Mouse (Mus musculus): Measurements from ENCODE around the gene Sctr. TPM values are rescaled to one million over a fixed set of nuclear protein-coding genes. Genes with fewer than 3 reads are reported as not detected.
"Not testable (repeated sequence)": the region's sequence is repeated elsewhere in the genome, so short reads cannot be mapped to it uniquely, and the experiment has no call there.

The Sctr gene
- polyA plus RNA-seq, 1 experiment from 2014 or later = 0.61 TPM

DNA sequence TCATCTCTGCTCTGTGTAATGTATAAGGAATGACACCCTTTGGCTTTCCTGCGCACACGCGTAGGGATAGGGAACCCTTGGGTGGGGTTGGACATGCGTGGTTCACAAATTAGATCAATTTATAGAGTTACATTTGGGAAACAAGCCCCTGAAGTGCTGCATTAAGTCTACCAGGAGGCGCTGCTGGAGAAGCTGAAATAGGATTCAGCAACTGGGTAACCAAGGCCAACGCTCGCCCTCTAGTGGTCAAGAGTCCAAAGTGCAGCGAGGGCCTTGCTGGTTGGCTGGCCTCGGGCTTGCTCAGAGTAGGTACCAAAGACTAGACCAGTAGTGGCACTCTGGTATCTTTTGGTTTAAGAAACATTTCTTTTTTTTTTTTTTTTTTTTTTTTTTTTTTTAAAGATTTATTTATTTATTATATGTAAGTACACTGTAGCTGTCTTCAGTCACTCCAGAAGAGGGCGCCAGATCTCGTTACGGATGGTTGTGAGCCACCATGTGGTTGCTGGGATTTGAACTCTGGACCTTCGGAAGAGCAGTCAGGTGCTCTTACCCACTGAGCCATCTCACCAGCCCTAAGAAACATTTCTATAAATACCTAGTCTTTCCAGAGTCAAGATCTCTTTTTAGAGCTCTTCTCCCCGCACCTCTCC lies 86.9 kb downstream of the Sctr start:
- not testable (repeated sequence) for ATAC-seq (ENCODE audit: low read depth); H3K36me3 ChIP-seq; H3K4me2 ChIP-seq; H3K4me1 ChIP-seq (replicated peaks); H3K27ac ChIP-seq (replicated peaks); H3K9ac ChIP-seq; H3K9me3 ChIP-seq; H3K4me3 ChIP-seq; H3K27me3 ChIP-seq
- WGBS = 56% methylated on average over 11 of the region's 14 CpGs

DNA sequence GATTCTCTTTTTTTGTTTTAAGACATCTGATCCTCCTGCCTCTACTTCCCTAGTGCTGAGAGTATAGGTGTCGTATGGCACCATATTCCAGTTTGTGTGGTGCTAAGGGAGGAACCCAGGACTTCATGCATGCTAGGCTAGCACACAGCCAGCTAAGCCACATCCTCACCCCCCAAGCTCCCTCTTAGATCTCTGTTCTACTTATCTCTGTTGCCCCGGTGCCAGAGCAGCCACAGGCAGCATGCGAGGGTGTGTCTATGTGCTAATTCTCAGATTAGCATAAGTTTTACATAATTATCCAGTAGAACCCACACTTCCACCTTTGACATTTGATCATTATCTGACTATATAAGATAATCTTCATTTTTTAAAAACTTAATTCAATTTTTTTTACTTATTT lies 88.2 kb downstream of the Sctr start:
- 82% methylated on average over 3 of the region's 3 CpGs for WGBS
- H3K4me1 ChIP-seq (replicated peaks) = no peaks in the 10 kb centered on the region

DNA sequence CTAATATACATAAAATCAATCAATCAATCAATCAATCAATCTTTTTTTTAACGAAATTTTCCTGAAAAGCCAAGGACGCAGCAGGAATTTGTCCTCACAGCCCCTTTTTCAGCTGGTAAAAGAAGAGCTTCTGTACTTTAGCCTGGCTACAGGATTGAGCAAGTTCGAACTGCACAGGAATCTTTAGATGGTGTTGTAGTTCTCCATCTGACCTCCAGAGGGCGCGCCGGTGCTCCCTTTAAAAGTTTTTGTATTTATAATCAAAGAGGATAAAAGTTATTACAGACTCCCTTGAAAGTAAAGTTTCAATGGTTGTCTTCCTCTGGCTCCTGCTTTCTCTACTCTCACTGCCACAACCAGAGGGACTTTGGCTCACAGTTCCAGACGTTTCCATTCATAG lies 91.6 kb downstream of the Sctr start:
- 10% methylated on average over 7 of the region's 7 CpGs for WGBS
- Histone ChIP-seq H3K9ac (no peak overlapping the region), H3K36me3 (no peaks in the 10 kb centered on the region), H3K9me3 (no peaks in the 10 kb centered on the region), H3K27ac (replicated peaks) (no peak overlapping the region), H3K27me3 (no peaks in the 10 kb centered on the region), H3K4me3 (no peak overlapping the region), H3K4me2 (no peak overlapping the region), H3K4me1 (replicated peaks) (no peaks in the 10 kb centered on the region)
- no peak for ATAC-seq (ENCODE audit: low read depth)

More for the DNA sequence above, 88.2 kb downstream of the Sctr start:
- no peak overlapping the region for H3K4me2 ChIP-seq
- no peaks in the 10 kb centered on the region; the same call in 1 of the 2 replicates for H3K9me3 ChIP-seq
- no peak overlapping the region for H3K27ac ChIP-seq (replicated peaks)
- H3K36me3 ChIP-seq = no peaks in the 10 kb centered on the region
- no peak for ATAC-seq (ENCODE audit: low read depth)
- no peak overlapping the region for H3K9ac ChIP-seq
- H3K27me3 ChIP-seq = no peaks in the 10 kb centered on the region
- no peak overlapping the region for H3K4me3 ChIP-seq

DNA sequence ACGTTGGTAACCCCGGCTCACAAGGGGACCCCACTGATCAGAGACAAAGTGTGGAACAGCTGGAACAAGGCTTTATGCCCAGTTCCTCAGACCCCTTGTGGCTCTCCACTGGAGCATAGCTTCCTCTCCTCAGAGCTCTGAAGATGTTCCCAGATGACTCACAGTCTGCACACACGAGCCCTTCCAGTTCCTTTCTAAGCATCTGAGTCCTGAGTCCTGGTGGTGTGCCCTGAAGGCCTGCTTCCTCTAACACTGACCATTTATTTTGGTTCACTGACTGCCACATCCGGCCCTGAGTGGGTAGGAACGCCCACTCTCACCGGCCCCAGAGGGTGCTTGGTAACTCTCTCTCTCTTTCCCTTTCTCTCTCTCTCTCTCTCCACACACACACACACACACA lies 92.8 kb downstream of the Sctr start:
- H3K27me3 ChIP-seq = no peaks in the 10 kb centered on the region
- 54% methylated on average over 6 of the region's 6 CpGs for WGBS
- H3K27ac ChIP-seq (replicated peaks) = no peak overlapping the region
- no peak overlapping the region for H3K9ac ChIP-seq
- no peaks in the 10 kb centered on the region for H3K4me1 ChIP-seq (replicated peaks)
- H3K36me3 ChIP-seq = no peaks in the 10 kb centered on the region
- no peaks in the 10 kb centered on the region for H3K9me3 ChIP-seq
- no peak for ATAC-seq (ENCODE audit: low read depth)
- H3K4me2 ChIP-seq = no peak overlapping the region
- H3K4me3 ChIP-seq = no peak overlapping the region

DNA sequence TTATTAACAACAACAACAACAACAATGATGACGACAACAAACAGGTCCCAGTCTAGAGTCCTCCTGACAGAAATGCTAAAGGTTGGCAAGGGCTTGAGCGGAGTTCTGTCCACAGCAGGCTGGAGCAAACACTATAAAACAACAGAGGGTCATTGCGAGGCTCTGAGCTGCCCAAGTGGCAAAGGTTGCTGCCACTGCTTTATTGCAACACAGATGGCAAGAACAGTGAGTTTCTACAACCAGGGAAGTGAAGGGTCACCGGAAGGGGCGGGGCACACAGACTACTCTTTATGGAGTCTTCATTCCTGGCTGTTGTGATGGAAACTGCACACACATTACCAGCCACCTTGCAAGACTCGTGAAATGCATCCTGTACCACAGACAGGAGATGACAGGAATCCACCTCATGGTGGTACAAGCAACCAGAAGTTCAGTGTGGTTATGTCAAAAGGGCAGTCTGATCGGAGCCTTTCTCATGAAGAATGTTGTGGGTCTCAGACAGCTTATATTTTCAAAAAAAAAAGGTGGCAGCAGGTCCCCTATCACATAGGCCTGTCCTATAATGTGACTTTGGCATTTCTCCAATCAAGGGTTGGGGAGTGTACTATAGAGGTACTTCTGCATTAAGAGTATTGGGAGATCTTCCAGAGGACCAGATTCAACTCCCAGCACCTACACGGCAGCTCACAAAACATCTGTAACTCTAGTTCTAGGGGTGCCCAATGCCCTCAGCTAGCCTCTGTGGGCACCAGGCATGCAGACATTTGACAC lies 93.9 kb downstream of the Sctr start:
- Histone ChIP-seq H3K4me1 (replicated peaks) (no peaks in the 10 kb centered on the region), H3K27me3 (no peaks in the 10 kb centered on the region), H3K36me3 (no peaks in the 10 kb centered on the region), H3K9ac (no peak overlapping the region), H3K9me3 (no peaks in the 10 kb centered on the region), H3K4me2 (no peak overlapping the region), H3K27ac (replicated peaks) (no peak overlapping the region), H3K4me3 (no peak overlapping the region)
- no peak for ATAC-seq (ENCODE audit: low read depth)
- 66% methylated on average over 8 of the region's 8 CpGs for WGBS

DNA sequence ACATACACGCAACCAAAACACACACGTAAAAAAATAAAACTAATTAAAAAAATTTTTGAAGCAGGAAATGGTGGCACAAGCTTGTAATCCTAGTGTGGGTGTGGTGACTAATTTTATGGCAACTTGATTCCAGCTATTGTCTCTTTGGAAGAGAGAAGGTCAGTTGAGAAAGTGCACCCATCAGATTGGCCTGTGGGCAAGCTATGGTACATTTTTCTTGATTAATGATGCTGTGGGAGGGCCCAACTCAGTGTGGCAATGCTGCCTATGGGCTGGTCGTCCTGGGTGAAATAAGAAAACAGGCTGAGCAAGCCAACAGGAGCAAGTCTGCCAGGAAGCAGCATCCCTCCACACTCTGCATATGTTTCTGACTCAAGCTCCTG lies 94.5 kb downstream of the Sctr start:
- Histone ChIP-seq H3K9ac (no peak overlapping the region), H3K4me2 (no peak overlapping the region), H3K36me3 (no peaks in the 10 kb centered on the region), H3K9me3 (no peaks in the 10 kb centered on the region), H3K27me3 (no peaks in the 10 kb centered on the region), H3K4me3 (no peak overlapping the region), H3K4me1 (replicated peaks) (no peaks in the 10 kb centered on the region), H3K27ac (replicated peaks) (no peak overlapping the region)
- 88% methylated on average over 3 of the region's 3 CpGs for WGBS
- no peak for ATAC-seq (ENCODE audit: low read depth)

DNA sequence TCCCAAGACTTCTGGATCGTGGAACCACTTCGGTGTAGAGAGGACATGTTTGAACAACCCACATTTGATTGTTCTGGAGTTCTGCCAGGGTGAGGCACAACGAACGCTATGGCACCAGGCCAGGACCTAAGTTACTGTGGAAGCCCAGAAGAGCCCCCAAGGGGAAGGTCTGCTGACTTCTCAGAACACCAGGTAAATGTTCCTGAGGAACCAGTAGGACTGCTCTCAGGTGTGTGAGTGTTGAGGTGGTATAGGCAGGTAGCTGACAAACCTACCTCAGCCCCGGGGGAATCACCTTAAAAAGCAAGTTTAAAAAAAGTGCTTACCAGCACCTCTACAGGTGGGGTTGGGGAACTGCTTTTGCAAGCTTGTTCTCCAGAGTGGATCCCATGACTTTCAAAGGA lies 98.9 kb downstream of the Sctr start:
- no peak overlapping the region for H3K27ac ChIP-seq (replicated peaks)
- ATAC-seq (ENCODE audit: low read depth) = no peak
- H3K36me3 ChIP-seq = no peaks in the 10 kb centered on the region
- no peak overlapping the region for H3K4me2 ChIP-seq
- 76% methylated on average over 5 of the region's 5 CpGs for WGBS
- no peak overlapping the region for H3K4me3 ChIP-seq
- H3K9me3 ChIP-seq = no peaks in the 10 kb centered on the region
- no peak overlapping the region for H3K9ac ChIP-seq
- no peaks in the 10 kb centered on the region for H3K4me1 ChIP-seq (replicated peaks)
- no peaks in the 10 kb centered on the region for H3K27me3 ChIP-seq

DNA sequence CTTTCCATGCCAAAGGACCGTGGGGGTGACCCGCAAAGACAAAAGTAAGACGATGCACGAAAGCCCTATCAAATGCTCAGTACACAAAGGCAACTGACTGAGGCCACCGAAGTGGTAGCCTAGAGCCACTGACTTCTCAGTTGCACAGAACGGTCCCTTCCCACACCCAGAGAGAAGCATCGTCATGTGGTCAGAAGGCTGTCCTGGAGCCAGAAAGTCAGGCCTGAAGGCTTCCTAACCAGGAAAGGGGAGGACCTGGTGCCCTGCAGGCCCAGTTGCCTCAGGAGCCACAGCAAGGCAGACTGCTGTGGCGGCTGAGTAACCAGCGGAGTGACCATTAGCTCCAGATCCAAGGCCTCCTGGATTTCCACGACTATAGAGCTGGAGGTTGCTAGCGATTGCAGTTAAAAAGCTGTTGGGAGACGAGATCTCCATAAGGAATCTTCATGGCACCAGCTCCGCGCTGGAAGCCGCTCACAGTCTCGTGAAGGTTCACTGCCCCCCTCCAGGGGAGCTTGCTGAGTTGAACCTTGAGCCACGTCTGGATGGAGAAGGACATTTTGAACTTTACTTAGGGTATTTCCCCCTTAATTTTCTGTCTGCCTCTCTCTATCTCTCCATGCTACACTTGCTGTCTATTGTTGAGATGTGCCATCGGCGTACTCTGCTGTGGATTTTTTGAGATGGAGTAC lies 103.2 kb downstream of the Sctr start:
- Histone ChIP-seq H3K4me1 (replicated peaks) (peaks cover 3% of the 10 kb centered on the region), H3K27ac (replicated peaks) (no peak overlapping the region), H3K9me3 (0 out of 2 replicates have a peak, but pooled peaks cover 4% of the 10 kb centered on the region), H3K27me3 (no peaks in the 10 kb centered on the region), H3K9ac (no peak overlapping the region), H3K36me3 (peaks cover 31% of the 10 kb centered on the region), H3K4me3 (no peak overlapping the region), H3K4me2 (no peak overlapping the region)
- no peak for ATAC-seq (ENCODE audit: low read depth)
- WGBS = 89% methylated on average over 19 of the region's 19 CpGs

DNA sequence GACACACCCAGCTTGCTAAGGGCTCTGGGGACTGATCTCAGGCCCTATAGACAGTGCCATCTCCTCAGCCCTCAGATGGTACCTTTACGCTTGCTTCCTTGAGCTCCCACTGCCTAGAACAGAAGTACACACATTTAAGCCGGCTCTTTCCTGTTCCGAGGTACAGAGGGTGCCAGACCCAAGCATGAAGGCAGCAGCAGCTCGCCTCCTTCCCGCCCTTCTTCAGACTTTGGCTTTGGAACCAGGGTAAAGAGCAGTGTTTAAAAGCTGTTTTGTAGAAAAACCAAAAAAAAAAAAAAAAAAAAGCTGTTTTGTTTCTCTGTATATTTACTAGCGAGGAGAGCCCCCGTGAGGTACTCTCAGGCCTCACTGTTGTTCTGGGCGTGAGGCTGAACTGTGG lies 105.1 kb downstream of the Sctr start:
- 0 out of 2 replicates have a peak overlapping the region, but pooled peaks have one; percentile 24 for H3K27ac ChIP-seq (replicated peaks)
- no peak overlapping the region for H3K4me3 ChIP-seq
- H3K9ac ChIP-seq = no peak overlapping the region
- no peak overlapping the region for H3K4me2 ChIP-seq
- H3K4me1 ChIP-seq (replicated peaks) = peaks cover 15% of the 10 kb centered on the region
- WGBS = 87% methylated on average over 8 of the region's 8 CpGs
- H3K9me3 ChIP-seq = 0 out of 2 replicates have a peak, but pooled peaks cover 4% of the 10 kb centered on the region
- no peak for ATAC-seq (ENCODE audit: low read depth)
- H3K36me3 ChIP-seq = peaks cover 40% of the 10 kb centered on the region
- no peaks in the 10 kb centered on the region for H3K27me3 ChIP-seq

DNA sequence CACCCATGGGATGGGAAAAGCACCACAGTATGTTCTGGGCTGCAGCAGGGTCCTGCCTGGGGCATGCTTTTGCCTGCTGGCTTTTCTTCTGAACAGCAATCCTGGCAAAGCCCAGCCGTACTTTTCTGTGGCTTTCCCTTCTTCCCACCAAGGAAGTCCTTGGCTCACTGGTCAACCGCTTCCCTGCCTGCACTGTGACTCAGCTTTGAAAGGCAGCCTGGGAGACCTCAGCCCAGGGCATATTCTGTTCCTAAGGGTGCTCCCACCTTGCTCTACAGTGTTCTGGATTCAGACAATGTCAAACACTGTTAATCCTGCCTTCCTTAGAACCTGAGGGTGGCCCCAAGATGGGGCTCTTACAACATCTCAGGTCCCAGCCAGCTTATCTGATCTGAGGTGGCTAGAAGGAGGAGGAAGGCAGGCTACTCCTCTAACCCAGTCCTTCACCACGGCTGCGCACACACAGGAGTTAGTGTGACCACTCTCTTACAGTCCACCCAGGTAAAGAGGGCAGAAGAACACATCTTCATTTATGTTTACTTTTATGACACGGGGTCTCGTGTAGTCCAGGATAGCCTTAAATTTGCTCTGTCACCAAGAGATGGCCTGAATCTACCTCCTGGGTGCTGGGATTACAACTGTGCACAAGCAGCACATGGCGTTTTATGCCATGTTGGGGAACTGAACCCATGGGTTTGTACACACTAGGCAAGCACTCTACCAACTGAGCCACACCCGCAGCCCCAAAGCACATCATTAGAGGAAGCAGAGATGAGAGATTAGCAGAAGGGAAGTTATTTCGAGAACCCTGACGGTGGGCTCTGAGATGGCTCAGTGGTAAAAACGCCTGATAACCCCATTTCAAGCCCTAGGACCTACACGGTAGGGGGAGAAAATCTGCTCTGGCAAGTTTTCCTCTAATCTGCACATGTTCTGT lies 105.8 kb downstream of the Sctr start:
- H3K9me3 ChIP-seq = 0 out of 2 replicates have a peak, but pooled peaks cover 4% of the 10 kb centered on the region
- H3K36me3 ChIP-seq = peaks cover 40% of the 10 kb centered on the region
- H3K4me3 ChIP-seq = no peak overlapping the region
- H3K27me3 ChIP-seq = no peaks in the 10 kb centered on the region
- no peak overlapping the region for H3K9ac ChIP-seq
- H3K4me2 ChIP-seq = no peak overlapping the region
- ATAC-seq (ENCODE audit: low read depth) = no peak
- WGBS = 90% methylated on average over 12 of the region's 12 CpGs
- H3K4me1 ChIP-seq (replicated peaks) = peaks cover 21% of the 10 kb centered on the region
- peak overlapping the region; percentile 24; the same call in 1 of the 2 replicates for H3K27ac ChIP-seq (replicated peaks)

All from neural tube, embryonic 13.5 days (tissue).